Mouse (Mus musculus) monocyte, adult 2 months (primary cell): ENCODE data around the gene Rbm15b.

Source experiments
- DNase-seq, 2 experiments: peaks; one replicate each; pipeline ENCODE4 v3.0.0; 2022; ENCODE audit warnings: low spot score in 2 of 2, low read depth in 1 of 2

Rbm15b gene

GRCm38 (mm10) chr9:106886828-106887702 is at the start of gene Rbm15b:
Rbm15b (minus strand) TSS chr9:106887428.
- peak; percentile 92 to 96 for DNase-seq

GRCm38 (mm10) chr9:106934998-106935397 is 47.8 kb upstream of the Rbm15b start:
- no peak for DNase-seq

- no peak for DNase-seq
These were observed 27.6 kb upstream of the Rbm15b start for GRCm38 (mm10) chr9:106914878-106915277.

- no peak for DNase-seq
These were observed 26.5 kb upstream of the Rbm15b start for GRCm38 (mm10) chr9:106913759-106914158.

- no peak for DNase-seq
These were observed 24.4 kb upstream of the Rbm15b start for GRCm38 (mm10) chr9:106911624-106912023.

- no peak for DNase-seq
These were observed 21.5 kb upstream of the Rbm15b start for GRCm38 (mm10) chr9:106908715-106909114.

- DNase-seq = no peak
These were observed 20.9 kb upstream of the Rbm15b start for GRCm38 (mm10) chr9:106908174-106908573.

- DNase-seq = no peak
These were observed 19.4 kb upstream of the Rbm15b start for GRCm38 (mm10) chr9:106906597-106906996.

- no peak for DNase-seq
These were observed 16.5 kb upstream of the Rbm15b start for GRCm38 (mm10) chr9:106903791-106904134.

GRCm38 (mm10) chr9:106903099-106903790 is 16.0 kb upstream of the Rbm15b start:
- DNase-seq = no peak

- DNase-seq = no peak
These were observed 14.4 kb upstream of the Rbm15b start for GRCm38 (mm10) chr9:106901596-106901995.

GRCm38 (mm10) chr9:106898901-106899300 is 11.7 kb upstream of the Rbm15b start:
- DNase-seq = no peak

- no peak for DNase-seq
These were observed 6.1 kb upstream of the Rbm15b start for GRCm38 (mm10) chr9:106893327-106893726.

GRCm38 (mm10) chr9:106892552-106892875 is 5.3 kb upstream of the Rbm15b start:
- DNase-seq = no peak

GRCm38 (mm10) chr9:106891829-106892551 is 4.8 kb upstream of the Rbm15b start, which contains the start of gene Manf:
Manf (minus strand) TSS chr9:106891979.
- peak; percentile 94 to 96 for DNase-seq

- no peak for DNase-seq
These were observed 4.1 kb upstream of the Rbm15b start for GRCm38 (mm10) chr9:106891341-106891741.

- DNase-seq = no peak
These were observed 3.4 kb upstream of the Rbm15b start for GRCm38 (mm10) chr9:106890496-106891240.

GRCm38 (mm10) chr9:106889321-106889720 is 2.1 kb upstream of the Rbm15b start:
- DNase-seq = no peak

GRCm38 (mm10) chr9:106888346-106888745 is 1.1 kb upstream of the Rbm15b start:
- no peak for DNase-seq

GRCm38 (mm10) chr9:106885901-106886731 is 1.1 kb downstream of the Rbm15b start:
- DNase-seq = no peak
